Mouse (Mus musculus) kidney, embryonic 15.5 days (tissue): Measurements from ENCODE around the gene Stx2. TPM values are rescaled to one million over a fixed set of nuclear protein-coding genes. Genes with fewer than 3 reads are reported as not detected.

ENCODE experiments used
- ATAC-seq: fragments of 200-750 bp; cut with Nextera tagmentation; replicated peaks from 2 replicates; pipeline ENCODE4 v1.8.0; 2017; ENCODE audit warnings: moderate TSS enrichment; ENCODE audit not compliant: low FRiP score
- H3K27ac ChIP-seq: fragments of 300-500 bp; sonication (generic); 2 replicates; pipeline ENCODE4 v1.5.1; 2015; ENCODE audit warnings: mild to moderate bottlenecking, inconsistent platforms
- H3K27me3 ChIP-seq: fragments of 300-500 bp; sonication (generic); 2 replicates; pipeline ENCODE4 v1.6.1; 2015; ENCODE audit warnings: inconsistent platforms
- H3K36me3 ChIP-seq: fragments of 300-500 bp; sonication (generic); 2 replicates; pipeline ENCODE4 v1.6.1; 2015; ENCODE audit warnings: inconsistent platforms
- H3K4me1 ChIP-seq: fragments of 300-500 bp; sonication (generic); 2 replicates; pipeline ENCODE4 v1.6.1; 2015; ENCODE audit warnings: inconsistent platforms
- H3K4me2 ChIP-seq: fragments of 300-500 bp; sonication (generic); 2 replicates; pipeline ENCODE4 v1.6.1; 2015; ENCODE audit warnings: moderate library complexity, mild to moderate bottlenecking, inconsistent platforms
- H3K4me3 ChIP-seq: fragments of 300-500 bp; sonication (generic); replicated peaks from 2 replicates; pipeline ENCODE4 v1.5.1; 2015; ENCODE audit warnings: mild to moderate bottlenecking, inconsistent platforms
- H3K9ac ChIP-seq: fragments of 300-500 bp; sonication (generic); 2 replicates; pipeline ENCODE4 v1.6.1; 2015; ENCODE audit warnings: mild to moderate bottlenecking, inconsistent platforms
- H3K9me3 ChIP-seq: fragments of 300-500 bp; sonication (generic); replicated peaks from 2 replicates; pipeline ENCODE4 v1.6.1; 2016; ENCODE audit warnings: inconsistent platforms
- WGBS: fragments of 180-500 bp; shearing (Covaris S2); methylation state at CpG from one replicate; pipeline ENCODE4 v1.1.7; 2015; ENCODE audit warnings: mixed read lengths; 5-methylcytosine and 5-hydroxymethylcytosine counted together
- polyA plus RNA-seq: library from polyadenylated mRNA; unstranded; fragments of >200 nt; fragmentation: Nextera tagmentation; extraction: Ambion mirVana; gene quantifications from 2 replicates; pipeline ENCODE4 v1.2.1, GENCODE M21; 2015

Stx2 gene
- polyA plus RNA-seq, 1 experiment from 2014 or later, result 35.0 TPM

- no peaks in the 10 kb centered on the region for H3K36me3 ChIP-seq
- no peak overlapping the region for H3K4me2 ChIP-seq
- H3K4me1 ChIP-seq, result no peaks in the 10 kb centered on the region
- H3K4me3 ChIP-seq, result no peak overlapping the region
- WGBS, result 64% methylated on average over 6 of the region's 6 CpGs
- no peak overlapping the region for H3K9ac ChIP-seq
- no peaks in the 10 kb centered on the region for H3K27me3 ChIP-seq
- H3K27ac ChIP-seq, result no peak overlapping the region
- no peak for ATAC-seq
- no peaks in the 10 kb centered on the region for H3K9me3 ChIP-seq
These were observed 72.9 kb downstream of the Stx2 start for GRCm38 (mm10) chr5:128935359-128935899.

Other genes with a start within 250 kb of the Stx2 start
- 0.05 and 0.36 TPM in 2 replicates for gene Rimbp2, start 55.1 kb downstream of the Stx2 start, polyA plus RNA-seq
- 657 and 728 TPM in 2 replicates for gene Ran, start 11.5 kb upstream of the Stx2 start, polyA plus RNA-seq
- gene Adgrd1, start 88.2 kb upstream of the Stx2 start, polyA plus RNA-seq, result 1.4 and 1.8 TPM in 2 replicates